Mouse (Mus musculus): ENCODE results near the gene Adrb1. TPM values are rescaled to one million over a fixed set of nuclear protein-coding genes. Genes with fewer than 3 reads are reported as not detected.

Adrb1 gene
- total RNA-seq, 2 experiments from 2014 or later: 1.4 to 1.9 TPM

Other genes with a start within 250 kb of the Adrb1 start
- 10 to 100 TPM in 1 of 2 experiments, 1 to 10 TPM in 1; 9.4 to 10.2 TPM for gene Dclre1a, start 174.0 kb upstream of the Adrb1 start, total RNA-seq (2021)
- 10 to 100 TPM; 15.2 to 16.4 TPM for gene Nhlrc2, start 173.9 kb upstream of the Adrb1 start, total RNA-seq (2021)
- 10 to 100 TPM; 29.2 to 36.1 TPM for gene Ccdc186, start 100.0 kb downstream of the Adrb1 start, total RNA-seq (2021)
- under 1 TPM; 0.23 to 0.29 TPM for gene Tdrd1, start 104.0 kb downstream of the Adrb1 start, total RNA-seq (2021)
- under 1 TPM in 1 of 2 experiments, not detected in 1; 0.05 TPM for gene Vwa2, start 152.1 kb downstream of the Adrb1 start, total RNA-seq (2021)

Measured in gastrocnemius, postnatal 4 days (tissue).